Mouse (Mus musculus) bone marrow, adult 2 months (tissue): ENCODE results near the gene Pcbp3.

Experiments
- CTCF ChIP-seq: fragments of 200-500 bp; IDR thresholded peaks from 2 replicates; pipeline ENCODE4 v1.5.1; 2011; ENCODE audit warnings: low read length, control low read depth; ENCODE audit not compliant: control insufficient read depth, insufficient read depth
- POLR2A ChIP-seq: fragments of 200-500 bp; IDR thresholded peaks from 2 replicates; pipeline ENCODE4 v1.6.1; 2011; ENCODE audit warnings: low read depth, mild to moderate bottlenecking, control low read depth, low read length, borderline replicate concordance; ENCODE audit not compliant: control insufficient read depth

DNA sequence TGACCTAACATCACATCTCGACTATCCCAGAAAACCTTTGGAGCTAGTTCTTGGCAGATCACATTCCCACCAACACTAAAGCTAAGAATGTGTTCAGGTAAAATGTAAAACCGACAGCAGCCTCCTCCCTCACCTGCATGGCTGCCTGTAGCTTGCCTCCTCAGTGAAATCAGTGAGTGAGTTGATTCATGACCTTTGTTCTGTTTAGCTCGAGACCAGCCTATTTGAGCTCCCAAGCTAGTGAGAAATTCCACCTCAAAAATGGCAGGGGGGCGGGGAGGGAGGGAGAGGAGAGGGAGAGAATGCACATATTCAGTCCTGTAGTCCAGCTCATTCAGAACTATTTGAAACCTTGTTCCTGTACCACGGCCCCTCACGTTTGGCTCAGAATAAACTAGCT lies 86.4 kb downstream of the Pcbp3 start:
- TF ChIP-seq POLR2A (no peak), CTCF (no peak)
